Mouse (Mus musculus): ENCODE measurements around the gene Syt16. TPM values are rescaled to one million over a fixed set of nuclear protein-coding genes. Genes with fewer than 3 reads are reported as not detected.

The Syt16 gene
- not detected for polyA plus RNA-seq (2015; fragmentation: Illumina TruSeq; extraction: RNeasy Lipid Tissue Mini Kit (QIAGEN cat#74804); ENCODE audit: insufficient read depth, low replicate concordance)

GRCm38 (mm10) chr12:73997297-73998127 is at the start of gene Syt16:
Gene Syt16 (plus strand): TSS chr12:73997661.

DNA sequence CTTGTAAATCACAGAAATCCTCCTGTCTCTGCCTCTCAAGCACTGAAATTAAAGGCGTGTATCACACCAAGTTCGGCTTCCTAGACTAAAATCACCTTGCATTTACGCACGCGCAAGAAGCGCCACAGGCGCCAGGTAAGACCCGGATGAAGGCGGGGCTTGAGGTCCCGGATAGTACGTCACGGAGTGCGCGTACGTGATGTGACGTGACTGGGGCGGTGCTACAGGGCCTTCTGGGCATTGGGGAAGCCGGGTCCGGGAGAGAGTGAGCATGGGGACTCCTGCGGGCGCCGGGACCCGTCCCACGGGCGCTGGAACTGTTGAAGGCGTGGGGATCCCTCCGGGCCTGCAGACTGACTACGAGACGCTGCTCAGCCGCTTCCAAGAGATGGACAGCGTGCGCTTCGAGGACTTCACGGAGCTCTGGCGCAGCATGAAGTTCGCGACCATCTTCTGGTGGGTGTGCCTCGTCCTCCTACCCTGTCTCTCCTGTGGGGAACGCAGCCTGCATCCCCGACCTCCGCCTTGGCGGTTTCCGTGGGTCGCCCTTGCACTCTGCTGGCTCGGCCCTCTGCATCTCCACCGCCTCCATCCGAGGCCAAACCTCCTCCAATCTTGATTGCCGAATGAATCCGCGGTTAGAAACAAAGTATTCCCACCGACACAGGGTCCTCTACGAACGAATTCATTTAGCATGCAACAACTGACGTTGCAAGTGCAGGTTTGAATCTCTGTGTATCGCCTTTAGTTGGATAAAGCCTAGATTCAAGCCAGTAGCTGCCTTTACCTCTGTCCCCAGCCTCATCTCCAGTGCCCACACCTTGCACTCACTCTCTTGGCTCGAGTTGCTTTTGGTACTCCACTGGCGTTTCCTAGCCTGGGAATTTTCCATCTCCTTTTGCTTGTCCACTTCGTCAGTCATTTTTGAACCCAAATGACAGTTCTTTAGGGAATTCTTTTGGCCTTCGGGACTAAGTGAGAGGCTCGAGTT is 32.9 kb upstream of the Syt16 start, which contains the start of gene Snapc1:
Snapc1 (plus strand) TSS at position 191 of the 991 bp plus-strand sequence.

GRCm38 (mm10) chr12:74316344-74316973 is 319.0 kb downstream of the Syt16 start, which contains the start of gene Gm11042:
Gene Gm11042 (minus strand): TSS chr12:74316394.

Other genes with a start within 250 kb of the Syt16 start
- 96.8 TPM for gene Hif1a, start 96.3 kb upstream of the Syt16 start, polyA plus RNA-seq (2015; fragmentation: Illumina TruSeq; extraction: RNeasy Lipid Tissue Mini Kit (QIAGEN cat#74804); ENCODE audit: insufficient read depth, low replicate concordance)
- 2.7 TPM for gene Gm49321, start 60.0 kb upstream of the Syt16 start, polyA plus RNA-seq (2015; fragmentation: Illumina TruSeq; extraction: RNeasy Lipid Tissue Mini Kit (QIAGEN cat#74804); ENCODE audit: insufficient read depth, low replicate concordance)
- gene Snapc1, start 33.2 kb upstream of the Syt16 start, polyA plus RNA-seq (2015; fragmentation: Illumina TruSeq; extraction: RNeasy Lipid Tissue Mini Kit (QIAGEN cat#74804); ENCODE audit: insufficient read depth, low replicate concordance): 25.0 TPM

Measured in spleen, adult 10 weeks (tissue).